Mouse (Mus musculus) liver, embryonic 15.5 days (tissue): ENCODE measurements around the gene Ilvbl. TPM values are rescaled to one million over a fixed set of nuclear protein-coding genes. Genes with fewer than 3 reads are reported as not detected.
"Not testable (repeated sequence)": the region's sequence is repeated elsewhere in the genome, so short reads cannot be mapped to it uniquely, and the experiment has no call there.

ENCODE experiments used
- ATAC-seq: fragments of 200-750 bp; cut with Nextera tagmentation; 2 replicates; pipeline ENCODE4 v1.8.0; 2017; ENCODE audit warnings: moderate number of reproducible peaks, mild to moderate bottlenecking, moderate library complexity; ENCODE audit not compliant: insufficient read depth
- H3K27ac ChIP-seq: fragments of 300-500 bp; sonication (generic); replicated peaks from 2 replicates; pipeline ENCODE4 v1.5.1; 2015; ENCODE audit warnings: mild to moderate bottlenecking, inconsistent platforms
- H3K27me3 ChIP-seq: fragments of 300-500 bp; sonication (generic); 2 replicates; pipeline ENCODE4 v1.6.1; 2015; ENCODE audit warnings: mild to moderate bottlenecking, inconsistent platforms
- H3K36me3 ChIP-seq: fragments of 300-500 bp; sonication (generic); replicated peaks from 2 replicates; pipeline ENCODE4 v1.6.1; 2015; ENCODE audit warnings: moderate library complexity, mild to moderate bottlenecking, inconsistent platforms
- H3K4me1 ChIP-seq: fragments of 300-500 bp; sonication (generic); replicated peaks from 2 replicates; pipeline ENCODE4 v1.6.1; 2015; ENCODE audit warnings: inconsistent platforms
- H3K4me2 ChIP-seq: fragments of 300-500 bp; sonication (generic); 2 replicates; pipeline ENCODE4 v1.6.1; 2015; ENCODE audit warnings: moderate library complexity, mild to moderate bottlenecking, inconsistent platforms
- H3K4me3 ChIP-seq: fragments of 300-500 bp; sonication (generic); replicated peaks from 2 replicates; pipeline ENCODE4 v1.5.1; 2015; ENCODE audit warnings: mild to moderate bottlenecking, inconsistent platforms
- H3K9ac ChIP-seq: fragments of 300-500 bp; sonication (generic); 2 replicates; pipeline ENCODE4 v1.6.1; 2015; ENCODE audit warnings: moderate library complexity, mild to moderate bottlenecking, inconsistent platforms
- H3K9me3 ChIP-seq: fragments of 300-500 bp; sonication (generic); replicated peaks from 2 replicates; pipeline ENCODE4 v1.6.1; 2016; ENCODE audit warnings: inconsistent platforms
- WGBS: fragments of 180-500 bp; shearing (Covaris S2); methylation state at CpG from one replicate; pipeline ENCODE4 v1.1.7; 2015; ENCODE audit warnings: mixed read lengths; ENCODE audit not compliant: insufficient replicate concordance; 5-methylcytosine and 5-hydroxymethylcytosine counted together
- polyA plus RNA-seq: library from polyadenylated mRNA; unstranded; fragments of >200 nt; fragmentation: Nextera tagmentation; extraction: Ambion mirVana; gene quantifications from 2 replicates; pipeline ENCODE4 v1.2.1, GENCODE M21; 2015

Ilvbl gene
- polyA plus RNA-seq: 16.3 and 17.3 TPM in 2 replicates

DNA sequence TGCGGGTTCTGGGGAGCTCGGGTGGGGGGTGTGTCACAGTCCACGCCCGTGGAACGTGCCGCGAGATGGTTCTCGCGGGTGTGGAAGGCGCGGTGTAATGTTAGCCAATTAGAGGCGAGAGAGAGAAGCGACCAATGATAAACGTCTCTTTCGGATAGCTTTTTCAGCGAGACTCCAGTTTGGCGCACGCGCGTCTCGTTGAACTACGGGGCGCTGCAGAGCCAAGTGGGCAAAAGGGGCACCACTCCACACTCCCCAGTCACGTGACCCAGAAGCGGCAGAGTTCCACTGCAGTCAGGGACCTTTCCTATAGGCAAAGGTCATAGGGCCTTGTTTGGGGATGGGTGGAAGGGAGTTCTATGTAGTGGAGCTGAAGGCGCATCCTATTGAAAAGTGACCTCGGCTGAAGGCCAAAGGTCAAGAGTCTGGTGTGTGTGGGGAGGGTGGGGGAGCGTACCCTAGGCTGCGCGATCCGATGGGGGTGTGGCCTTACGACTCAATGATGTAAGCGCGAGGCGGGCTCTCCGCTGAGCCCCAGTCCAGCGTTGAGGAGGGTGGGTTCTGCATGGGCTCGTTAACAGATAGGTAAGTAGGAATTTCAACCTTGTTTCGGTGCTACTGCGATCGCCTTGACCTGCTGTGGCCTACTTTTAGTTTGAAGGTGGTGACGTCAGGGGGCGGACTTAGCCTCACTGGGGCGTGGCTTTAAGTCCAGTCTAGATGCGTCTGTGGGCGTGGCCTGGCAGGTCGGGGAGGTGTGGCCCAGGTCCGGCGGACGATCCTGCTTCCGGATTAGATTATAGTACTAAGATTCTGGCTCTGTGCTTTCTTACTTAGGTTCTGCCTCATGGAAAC is at the start of gene Ilvbl:
TSS of gene Ilvbl (plus strand) at position 97 of the 855 bp plus-strand sequence.
- Histone ChIP-seq H3K9ac (peak within 1 kb of the TSS; percentile 64), H3K4me1 (peaks cover 32% of the 10 kb centered on the region), H3K4me2 (peak within 1 kb of the TSS; percentile 86), H3K36me3 (peaks cover 17% of the 10 kb centered on the region), H3K27me3 (0 out of 2 replicates have a peak, but pooled peaks cover 12% of the 10 kb centered on the region), H3K4me3 (peak within 1 kb of the TSS; percentile 67), H3K9me3 (no peaks in the 10 kb centered on the region), H3K27ac (peak within 1 kb of the TSS; percentile 74)
- WGBS: under 1% methylated on average over 51 of the region's 51 CpGs
- peak; percentile 86 for ATAC-seq

DNA sequence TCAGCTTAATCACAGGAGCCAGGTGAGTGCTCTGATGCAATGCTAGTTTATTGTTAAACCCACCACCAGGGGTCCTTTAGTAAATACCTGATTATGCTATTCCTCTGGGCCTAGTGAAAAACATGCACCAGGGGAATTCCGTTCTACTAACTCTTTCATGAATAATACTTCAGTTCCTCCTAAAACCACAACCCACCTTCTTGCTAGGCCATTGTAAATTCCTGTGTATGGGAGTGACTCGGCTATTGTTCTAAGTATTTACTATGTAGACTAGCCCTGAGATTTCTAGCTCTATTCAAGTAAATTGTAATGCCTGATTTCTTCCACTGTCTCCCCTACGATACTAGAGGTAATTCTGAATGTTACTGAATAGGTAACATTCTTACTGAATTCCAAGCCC is 49.1 kb upstream of the Ilvbl start:
- H3K4me3 ChIP-seq, H3K4me2 ChIP-seq, H3K36me3 ChIP-seq, H3K9ac ChIP-seq, H3K9me3 ChIP-seq, H3K27ac ChIP-seq, H3K27me3 ChIP-seq, ATAC-seq, H3K4me1 ChIP-seq: not testable (repeated sequence)
- WGBS: 41% methylated on average over 3 of the region's 3 CpGs

DNA sequence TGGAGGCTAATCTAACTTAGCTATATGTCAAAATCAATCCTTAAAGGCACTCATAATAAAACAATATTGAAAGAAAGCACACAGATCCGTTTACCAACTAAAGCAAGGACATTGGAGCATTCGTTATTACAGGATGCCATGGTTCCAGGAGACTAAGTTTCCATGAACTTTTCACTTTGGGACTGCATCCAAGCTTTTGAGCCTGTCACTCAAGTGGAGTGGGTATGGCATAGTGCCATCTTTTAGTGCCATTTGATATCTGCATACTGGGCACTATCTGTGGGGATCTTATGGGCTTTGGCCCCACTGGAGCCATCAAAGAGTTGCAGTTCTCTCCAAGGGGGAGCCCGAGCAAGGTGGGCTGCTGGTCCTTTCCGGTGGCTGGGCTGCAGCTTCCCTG is 48.6 kb upstream of the Ilvbl start:
- Histone ChIP-seq H3K9me3 (no peaks in the 10 kb centered on the region), H3K27ac (no peak overlapping the region), H3K4me1 (no peaks in the 10 kb centered on the region), H3K9ac (no peak overlapping the region), H3K36me3 (no peaks in the 10 kb centered on the region), H3K4me3 (no peak overlapping the region), H3K27me3 (no peaks in the 10 kb centered on the region), H3K4me2 (no peak overlapping the region)
- 53% methylated on average over 4 of the region's 4 CpGs for WGBS
- no peak for ATAC-seq

DNA sequence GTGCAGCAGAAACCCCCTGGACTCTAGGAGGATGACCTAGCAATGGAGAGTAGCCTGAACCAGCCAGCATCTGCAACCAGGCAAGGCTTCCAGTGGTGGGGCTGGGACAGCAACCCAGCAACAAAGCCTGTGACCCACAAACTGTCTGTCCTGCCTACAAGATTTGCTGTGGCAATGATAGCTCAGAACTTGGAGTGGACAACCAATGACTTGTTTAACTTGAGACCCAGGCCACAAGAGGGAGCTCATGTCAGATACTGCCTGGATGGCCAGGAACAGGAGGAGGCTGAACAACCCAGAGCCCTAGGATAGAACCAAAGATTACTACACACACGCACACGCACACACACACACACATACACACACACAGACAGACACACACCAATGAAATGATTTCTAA is 33.2 kb upstream of the Ilvbl start:
- Histone ChIP-seq H3K27me3 (no peaks in the 10 kb centered on the region; the same call in none of the 2 replicates), H3K9ac (no peak overlapping the region), H3K36me3 (no peaks in the 10 kb centered on the region), H3K4me1 (no peaks in the 10 kb centered on the region), H3K4me2 (no peak overlapping the region), H3K4me3 (no peak overlapping the region), H3K27ac (no peak overlapping the region), H3K9me3 (no peaks in the 10 kb centered on the region)
- ATAC-seq: no peak
- WGBS: 66% methylated on average over 2 of the region's 2 CpGs

DNA sequence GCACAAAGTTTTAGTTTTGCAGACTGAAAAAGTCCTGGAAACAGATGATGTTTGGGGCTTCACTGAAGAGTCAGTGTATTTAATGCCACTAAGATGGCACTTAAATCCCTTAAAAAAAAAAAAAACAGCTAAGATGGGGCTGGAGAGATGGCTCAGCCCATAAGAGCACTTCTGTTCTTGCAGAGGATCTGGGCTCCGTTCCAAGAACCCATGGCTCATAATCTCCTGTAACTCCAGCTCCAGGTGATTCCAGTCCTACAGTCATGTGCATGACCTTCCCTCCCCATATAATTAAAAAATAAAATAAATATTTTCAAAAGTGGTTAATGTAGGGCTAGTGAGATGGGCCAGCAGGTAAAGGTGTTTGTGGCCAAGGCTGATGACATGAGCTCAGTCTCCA is 9.1 kb upstream of the Ilvbl start:
- Histone ChIP-seq H3K9me3 (no peaks in the 10 kb centered on the region), H3K27ac (no peak overlapping the region), H3K36me3 (no peaks in the 10 kb centered on the region), H3K4me2 (no peak overlapping the region), H3K4me1 (no peaks in the 10 kb centered on the region), H3K9ac (no peak overlapping the region), H3K27me3 (0 out of 2 replicates have a peak, but pooled peaks cover 1% of the 10 kb centered on the region), H3K4me3 (no peak overlapping the region)
- 60% methylated on average over 1 of the region's 1 CpGs for WGBS
- no peak for ATAC-seq

DNA sequence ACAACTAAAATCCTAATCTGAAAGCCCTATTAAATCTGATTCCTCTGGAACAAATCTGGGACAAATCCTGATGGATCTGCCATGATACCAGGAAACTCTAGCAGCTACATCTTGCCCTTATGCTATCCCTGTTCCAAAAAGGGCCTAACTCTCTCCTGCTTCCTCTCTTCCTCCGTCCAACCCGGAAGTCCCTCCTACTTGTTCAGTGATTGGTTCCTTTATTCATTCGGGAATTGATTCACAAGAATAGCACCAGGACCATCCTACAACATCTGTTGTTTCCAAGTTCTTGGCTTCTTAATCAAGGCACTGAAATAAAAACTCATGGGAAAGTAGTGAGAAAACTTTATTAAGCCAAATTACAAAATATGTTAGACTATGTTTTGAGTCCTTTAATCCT is 5.0 kb upstream of the Ilvbl start:
- Histone ChIP-seq H3K27ac (no peak overlapping the region), H3K9me3 (no peaks in the 10 kb centered on the region), H3K36me3 (no peaks in the 10 kb centered on the region), H3K4me1 (peaks cover 6% of the 10 kb centered on the region), H3K4me2 (no peak overlapping the region), H3K27me3 (0 out of 2 replicates have a peak, but pooled peaks cover 12% of the 10 kb centered on the region), H3K4me3 (no peak overlapping the region), H3K9ac (no peak overlapping the region)
- ATAC-seq: no peak
- WGBS: 57% methylated on average over 3 of the region's 3 CpGs

DNA sequence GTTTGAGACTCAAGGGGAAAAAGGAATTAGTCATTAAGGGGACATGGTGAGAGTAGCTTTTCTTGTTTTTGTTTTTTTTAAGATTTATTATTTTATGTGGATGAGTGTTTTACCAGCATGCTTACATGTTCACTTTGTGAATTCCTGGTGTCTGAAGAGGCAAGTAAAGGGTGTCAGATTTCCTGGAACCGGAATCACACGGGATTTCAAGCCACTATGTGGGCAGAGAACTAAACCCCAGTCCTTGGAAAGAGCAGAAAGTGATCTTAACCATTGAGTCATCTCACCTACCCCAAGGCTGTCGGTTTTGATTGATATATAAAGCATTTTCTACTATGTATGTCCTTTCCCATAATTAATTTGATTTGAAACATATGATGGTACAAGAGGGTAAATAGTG is 4.5 kb upstream of the Ilvbl start:
- no peaks in the 10 kb centered on the region for H3K9me3 ChIP-seq
- H3K4me1 ChIP-seq: peaks cover 10% of the 10 kb centered on the region
- H3K4me2 ChIP-seq: no peak overlapping the region
- H3K9ac ChIP-seq: no peak overlapping the region
- no peak overlapping the region for H3K27ac ChIP-seq
- H3K36me3 ChIP-seq: no peaks in the 10 kb centered on the region
- ATAC-seq: no peak
- WGBS: 42% methylated on average over 3 of the region's 3 CpGs
- 0 out of 2 replicates have a peak, but pooled peaks cover 12% of the 10 kb centered on the region for H3K27me3 ChIP-seq
- no peak overlapping the region for H3K4me3 ChIP-seq

DNA sequence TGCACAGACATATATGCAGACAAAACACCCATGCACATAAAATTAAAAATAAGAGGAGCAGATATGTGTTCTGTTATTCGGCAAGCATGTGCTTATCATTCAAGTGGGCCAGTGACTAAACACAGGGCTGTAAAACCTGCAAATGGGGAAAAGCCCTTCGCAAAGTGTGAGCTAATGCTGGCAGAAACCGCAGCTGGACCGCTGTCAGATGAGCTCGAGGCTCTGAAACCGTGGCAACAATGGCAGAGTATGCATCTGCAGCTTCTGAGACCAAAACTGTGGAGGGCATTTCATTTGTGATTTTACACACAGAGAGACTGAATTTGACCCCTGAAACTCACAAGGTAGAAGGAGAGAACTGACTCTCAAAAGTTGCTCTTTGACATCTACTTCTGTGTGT is 3.7 kb upstream of the Ilvbl start:
- H3K27me3 ChIP-seq: 0 out of 2 replicates have a peak, but pooled peaks cover 12% of the 10 kb centered on the region
- WGBS: 44% methylated on average over 6 of the region's 6 CpGs
- no peaks in the 10 kb centered on the region for H3K9me3 ChIP-seq
- no peak overlapping the region for H3K9ac ChIP-seq
- H3K27ac ChIP-seq: no peak overlapping the region
- ATAC-seq: no peak
- H3K4me2 ChIP-seq: no peak overlapping the region
- H3K36me3 ChIP-seq: no peaks in the 10 kb centered on the region
- peaks cover 15% of the 10 kb centered on the region for H3K4me1 ChIP-seq
- H3K4me3 ChIP-seq: no peak overlapping the region

DNA sequence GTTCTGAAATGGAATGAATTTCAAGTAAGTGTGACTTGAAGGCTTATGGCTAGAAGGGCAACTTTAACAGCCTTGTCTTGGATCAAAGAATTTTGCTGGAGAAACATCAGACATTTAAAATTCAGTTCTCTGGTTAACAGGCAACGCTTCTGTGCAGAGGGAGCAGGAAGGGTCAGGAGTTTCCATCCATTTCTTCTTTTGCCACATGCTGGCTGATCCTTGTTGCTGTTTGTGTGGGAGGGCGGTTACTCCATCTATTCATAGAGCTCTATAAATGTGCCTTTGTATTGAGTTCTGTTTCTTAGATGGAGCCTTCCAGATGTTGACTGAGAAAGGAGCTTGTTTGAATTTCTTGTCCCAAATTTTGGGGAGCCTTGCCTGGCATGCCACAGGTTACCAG is 3.2 kb upstream of the Ilvbl start:
- Histone ChIP-seq H3K27me3 (0 out of 2 replicates have a peak, but pooled peaks cover 12% of the 10 kb centered on the region), H3K9ac (no peak overlapping the region)

DNA sequence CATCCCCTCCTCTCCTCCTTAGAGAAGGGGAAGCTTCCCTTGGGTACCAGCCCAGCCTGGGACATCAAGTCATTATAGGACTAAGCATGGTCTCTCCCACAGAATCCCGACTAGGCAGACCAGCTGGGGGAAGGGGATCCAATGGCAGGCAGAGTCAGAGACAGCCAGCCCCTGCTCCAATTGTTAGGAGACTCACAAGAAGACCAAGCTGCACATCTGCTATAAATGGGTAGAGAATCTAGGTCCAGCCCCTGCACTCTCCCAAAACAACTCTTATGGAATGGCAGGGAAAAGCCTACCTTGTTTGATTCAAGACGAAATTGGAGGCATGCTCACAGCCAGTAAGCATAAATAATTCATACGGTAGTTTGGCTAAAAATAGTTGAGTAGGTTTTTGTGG is 920 bp upstream of the Ilvbl start:
- H3K27ac ChIP-seq: no peak overlapping the region
- peaks cover 10% of the 10 kb centered on the region; the same call in 1 of the 2 replicates for H3K36me3 ChIP-seq
- no peaks in the 10 kb centered on the region for H3K9me3 ChIP-seq
- no peak for ATAC-seq
- H3K4me3 ChIP-seq: no peak overlapping the region
- peaks cover 32% of the 10 kb centered on the region for H3K4me1 ChIP-seq
- no peak overlapping the region for H3K9ac ChIP-seq
- WGBS: 65% methylated on average over 3 of the region's 3 CpGs
- H3K27me3 ChIP-seq: 0 out of 2 replicates have a peak, but pooled peaks cover 12% of the 10 kb centered on the region
- no peak overlapping the region for H3K4me2 ChIP-seq

More for the DNA sequence above, 3.2 kb upstream of the Ilvbl start:
- H3K27ac ChIP-seq: no peak overlapping the region
- H3K4me1 ChIP-seq: peaks cover 20% of the 10 kb centered on the region
- WGBS: 55% methylated on average over 2 of the region's 2 CpGs
- no peak overlapping the region for H3K4me2 ChIP-seq
- H3K9me3 ChIP-seq: no peaks in the 10 kb centered on the region
- H3K4me3 ChIP-seq: no peak overlapping the region
- ATAC-seq: no peak
- H3K36me3 ChIP-seq: no peaks in the 10 kb centered on the region

DNA sequence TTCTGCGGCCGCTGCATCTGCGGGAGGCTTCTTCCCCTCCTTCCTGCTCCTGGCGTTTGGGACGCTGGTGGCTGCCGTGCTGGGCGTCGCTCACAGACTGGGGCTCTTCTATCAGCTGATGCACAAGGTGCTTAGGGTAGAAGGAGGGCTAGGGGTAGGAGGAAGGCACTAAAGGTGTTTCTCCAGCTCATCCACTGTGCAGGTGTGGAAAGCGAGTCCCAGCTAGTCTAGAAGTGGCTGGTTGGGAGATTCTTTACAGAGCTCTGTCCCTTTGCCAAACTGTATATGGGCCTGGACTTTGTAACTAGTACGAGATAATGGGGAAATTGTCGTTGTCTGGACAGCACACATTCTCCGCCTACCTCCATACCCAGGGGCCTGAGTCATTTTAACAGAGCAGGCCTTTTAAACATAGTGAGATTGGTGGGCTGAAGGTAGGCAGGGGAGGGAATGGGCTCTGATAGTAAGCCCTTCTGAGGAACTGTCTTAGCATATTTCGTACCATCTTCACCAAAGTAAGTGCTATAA is 1.0 kb downstream of the Ilvbl start:
- peak overlapping the region; percentile 64 for H3K9ac ChIP-seq
- peaks cover 22% of the 10 kb centered on the region for H3K36me3 ChIP-seq

More for the DNA sequence above, 1.0 kb downstream of the Ilvbl start:
- H3K4me1 ChIP-seq: peaks cover 32% of the 10 kb centered on the region
- no peaks in the 10 kb centered on the region for H3K9me3 ChIP-seq
- 9% methylated on average over 13 of the region's 13 CpGs for WGBS
- peak overlapping the region; percentile 74 for H3K27ac ChIP-seq
- 0 out of 2 replicates have a peak, but pooled peaks cover 10% of the 10 kb centered on the region for H3K27me3 ChIP-seq
- peak; percentile 7; the same call in 1 of the 2 replicates for ATAC-seq
- peak overlapping the region; percentile 67 for H3K4me3 ChIP-seq
- H3K4me2 ChIP-seq: peak overlapping the region; percentile 86
